Comparison of ENCODE assay signal across 8 mouse cellular contexts in genomic region chr6:136980331-136980746, GRCm38 (mm10). TPM values are rescaled to one million over a fixed set of nuclear protein-coding genes. Genes with fewer than 3 reads are reported as not detected.
A peak's percentile ranks its signal among the peaks of the same experiment; 100 is the strongest.
DNase-seq lines count a peak whose midpoint lies in the region; ATAC-seq and TF ChIP-seq lines count a peak whose summit lies in the region.

No protein-coding gene starts in this region.

- whole genome bisulfite sequencing in heart, embryonic 12.5 days, result 26% methylated on average over 3 of the region's 3 CpGs
- 33% methylated on average over 3 of the region's 3 CpGs for WGBS in limb, embryonic 14.5 days

- ATAC-seq in heart, embryonic 12.5 days (ENCODE audit: insufficient number of reproducible peaks, low FRiP score), result peak; percentile 66
- ATAC-seq in limb, embryonic 14.5 days (ENCODE audit: low FRiP score, low read depth), result peak; percentile 77; the same call in 1 of the 2 replicates
- ATAC-seq in erythroblast, adult 5-6 weeks (replicated peaks; ENCODE audit: low FRiP score, poor library complexity, severe bottlenecking), result no peak

- 0 out of 2 replicates have a peak overlapping the region, but pooled peaks have one; percentile 40 for H3K27ac ChIP-seq in brown adipose tissue, adult 24 weeks (replicated peaks; ENCODE audit: low read depth, low read length)
- H3K27ac ChIP-seq in heart, embryonic 12.5 days (ENCODE audit: poor library complexity, severe bottlenecking), result peak overlapping the region; percentile 37
- H3K27ac ChIP-seq in limb, embryonic 14.5 days (replicated peaks; ENCODE audit: low read depth, low read length), result no peak overlapping the region; the same call in 1 of the 2 replicates

- no peak overlapping the region for H3K9ac ChIP-seq in heart, embryonic 12.5 days
- H3K9ac ChIP-seq in limb, embryonic 14.5 days (ENCODE audit: low read depth, low read length, severe bottlenecking), result no peak overlapping the region

- no peak for TF ChIP-seq POLR2A in limb, embryonic 14.5 days (IDR thresholded peaks at IDR 0.05; ENCODE audit: borderline replicate concordance, extremely low read depth, insufficient read depth, insufficient read length)

- no peaks in the 10 kb centered on the region for H3K4me1 ChIP-seq in brown adipose tissue, adult 24 weeks (ENCODE audit: control insufficient read depth, insufficient read depth, insufficient read length, low read length)
- H3K4me1 ChIP-seq in heart, embryonic 12.5 days (replicated peaks), result peaks cover 12% of the 10 kb centered on the region
- peaks cover 5% of the 10 kb centered on the region; the same call in 1 of the 2 replicates for H3K4me1 ChIP-seq in limb, embryonic 14.5 days (ENCODE audit: control insufficient read depth, insufficient read depth, low read length)

- no peaks in the 10 kb centered on the region for H3K36me3 ChIP-seq in heart, embryonic 12.5 days
- no peaks in the 10 kb centered on the region for H3K36me3 ChIP-seq in limb, embryonic 14.5 days (ENCODE audit: control insufficient read depth, insufficient read depth, low read length)

- DNase-seq in kidney, adult 18-20 months, result peak; percentile 29
- no peak for DNase-seq in kidney, adult 11 months
- DNase-seq in limb, embryonic 14.5 days (ENCODE audit: low spot score), result peak; percentile 82
- peak; percentile 84 for DNase-seq in naive thymus-derived CD4-positive, alpha-beta T cell, adult 2 months (ENCODE audit: low read depth)
- DNase-seq in yolk sac, embryonic 10.5 days (ENCODE audit: low spot score), result no peak

- no peak overlapping the region for H3K4me3 ChIP-seq in brown adipose tissue, adult 24 weeks (ENCODE audit: insufficient read depth, low read depth, low read length)
- H3K4me3 ChIP-seq in heart, embryonic 12.5 days, result no peak overlapping the region
- H3K4me3 ChIP-seq in limb, embryonic 14.5 days (replicated peaks; ENCODE audit: low read length), result no peak overlapping the region

- no peaks in the 10 kb centered on the region for H3K9me3 ChIP-seq in heart, embryonic 12.5 days (replicated peaks)
- no peaks in the 10 kb centered on the region for H3K9me3 ChIP-seq in limb, embryonic 14.5 days (ENCODE audit: control insufficient read depth, low read length)

- H3K4me2 ChIP-seq in heart, embryonic 12.5 days, result 0 out of 2 replicates have a peak overlapping the region, but pooled peaks have one; percentile 17
- H3K4me2 ChIP-seq in limb, embryonic 14.5 days (replicated peaks; ENCODE audit: low read depth, low read length, severe bottlenecking), result 0 out of 2 replicates have a peak overlapping the region, but pooled peaks have one; percentile 5

- no peaks in the 10 kb centered on the region for H3K27me3 ChIP-seq in heart, embryonic 12.5 days (replicated peaks)
- no peaks in the 10 kb centered on the region for H3K27me3 ChIP-seq in limb, embryonic 14.5 days (ENCODE audit: control insufficient read depth, insufficient read depth, low read length)

RNA-seq across cellular contexts. Expression of gene Arhgdib, which starts 38.6 kb away (rescaled TPM):
- 26.5 and 27.0 TPM in 2 replicates for polyA plus RNA-seq in brown adipose tissue, adult 24 weeks (2012; ENCODE audit: insufficient read depth, insufficient read length, missing spikeins)
- polyA plus RNA-seq in heart, embryonic 12.5 days (2016; fragmentation: Nextera tagmentation; extraction: Ambion mirVana), result 93.8 and 99.8 TPM in 2 replicates
- 104 TPM in 2 replicates for polyA plus RNA-seq in limb, embryonic 14.5 days (2012; rRNA removed)
- 147 and 149 TPM in 2 replicates for polyA plus RNA-seq in limb, embryonic 14.5 days (2014; fragmentation: Nextera tagmentation; extraction: Ambion mirVana)
- total RNA-seq in erythroblast, adult 5-6 weeks (2015; ENCODE audit: low replicate concordance), result 1,174 and 1,226 TPM in 2 replicates
- 299 and 335 TPM in 2 replicates for total RNA-seq in erythroblast, adult 5-6 weeks (2017; ENCODE audit: low replicate concordance)

RNA-seq across cellular contexts. Expression of gene Pde6h, which starts 56.7 kb away (rescaled TPM):
- not detected in 2 replicates for polyA plus RNA-seq in brown adipose tissue, adult 24 weeks (2012; ENCODE audit: insufficient read depth, insufficient read length, missing spikeins)
- polyA plus RNA-seq in heart, embryonic 12.5 days (2016; fragmentation: Nextera tagmentation; extraction: Ambion mirVana), result 0.22 TPM in 1 of 2 replicates, not detected in the other
- polyA plus RNA-seq in limb, embryonic 14.5 days (2012; rRNA removed), result 0.12 and 0.20 TPM in 2 replicates
- polyA plus RNA-seq in limb, embryonic 14.5 days (2014; fragmentation: Nextera tagmentation; extraction: Ambion mirVana), result 0.23 TPM in 1 of 2 replicates, not detected in the other
- total RNA-seq in erythroblast, adult 5-6 weeks (2015; ENCODE audit: low replicate concordance), result not detected in 2 replicates
- total RNA-seq in erythroblast, adult 5-6 weeks (2017; ENCODE audit: low replicate concordance), result not detected in 2 replicates

RNA-seq across cellular contexts. Expression of gene Erp27, which starts 58.4 kb away (rescaled TPM):
- not detected in 2 replicates for polyA plus RNA-seq in brown adipose tissue, adult 24 weeks (2012; ENCODE audit: insufficient read depth, insufficient read length, missing spikeins)
- 0.98 and 1.0 TPM in 2 replicates for polyA plus RNA-seq in heart, embryonic 12.5 days (2016; fragmentation: Nextera tagmentation; extraction: Ambion mirVana)
- polyA plus RNA-seq in limb, embryonic 14.5 days (2012; rRNA removed), result 0.52 and 0.59 TPM in 2 replicates
- 0.55 and 0.69 TPM in 2 replicates for polyA plus RNA-seq in limb, embryonic 14.5 days (2014; fragmentation: Nextera tagmentation; extraction: Ambion mirVana)
- total RNA-seq in erythroblast, adult 5-6 weeks (2015; ENCODE audit: low replicate concordance), result not detected in 2 replicates
- 0.34 TPM in 1 of 2 replicates, not detected in the other for total RNA-seq in erythroblast, adult 5-6 weeks (2017; ENCODE audit: low replicate concordance)

Comparison
In these comparisons a context has a peak if more than half of its experiments do, and no peak if none do; other contexts are left out.
1. DNase-seq: peak in kidney, adult 18-20 months (single experiment), limb, embryonic 14.5 days (single experiment) and naive thymus-derived CD4-positive, alpha-beta T cell, adult 2 months (single experiment); none in kidney, adult 11 months (single experiment) and yolk sac, embryonic 10.5 days (single experiment).